Mouse (Mus musculus) small intestine, adult 2 months (tissue): ENCODE measurements around the gene Fcrl5.

Experiments
- CTCF ChIP-seq: fragments of 200-500 bp; IDR thresholded peaks from 2 replicates; pipeline ENCODE4 v1.5.1; 2012; ENCODE audit warnings: low read depth, mild to moderate bottlenecking, control low read depth, inconsistent platforms, low read length, moderate library complexity, mixed read lengths; ENCODE audit not compliant: insufficient replicate concordance, insufficient read length; ENCODE audit errors: extremely low read depth
- POLR2A ChIP-seq: fragments of 200-500 bp; IDR thresholded peaks from 2 replicates; pipeline ENCODE4 v1.6.1; 2012; ENCODE audit warnings: low read depth, mild to moderate bottlenecking, control low read depth, inconsistent platforms, low read length, moderate library complexity

DNA sequence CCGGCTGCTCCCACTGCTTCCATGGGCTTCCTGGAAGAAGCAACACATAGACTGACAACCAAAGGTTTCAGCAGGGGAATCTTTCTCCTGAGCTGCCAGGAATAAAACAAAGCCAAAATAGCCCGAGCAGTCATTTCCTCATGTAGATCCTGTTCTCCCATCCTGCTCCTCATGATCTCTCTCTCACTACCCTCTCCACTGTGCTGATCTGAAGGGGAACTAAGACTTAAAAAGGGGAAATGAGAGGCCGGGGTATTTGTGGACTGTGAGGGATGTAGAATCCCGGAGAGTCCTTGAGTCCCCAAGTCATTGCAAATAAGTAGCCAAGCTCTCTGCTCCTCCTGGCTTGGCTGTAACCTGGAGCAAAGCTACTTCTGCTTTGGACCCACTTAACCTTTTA is 85.6 kb downstream of the Fcrl5 start:
- no peak for TF ChIP-seq POLR2A
- TF ChIP-seq CTCF: no peak
